Comparison of ENCODE assay signal across 25 mouse cellular contexts in the genomic region with DNA sequence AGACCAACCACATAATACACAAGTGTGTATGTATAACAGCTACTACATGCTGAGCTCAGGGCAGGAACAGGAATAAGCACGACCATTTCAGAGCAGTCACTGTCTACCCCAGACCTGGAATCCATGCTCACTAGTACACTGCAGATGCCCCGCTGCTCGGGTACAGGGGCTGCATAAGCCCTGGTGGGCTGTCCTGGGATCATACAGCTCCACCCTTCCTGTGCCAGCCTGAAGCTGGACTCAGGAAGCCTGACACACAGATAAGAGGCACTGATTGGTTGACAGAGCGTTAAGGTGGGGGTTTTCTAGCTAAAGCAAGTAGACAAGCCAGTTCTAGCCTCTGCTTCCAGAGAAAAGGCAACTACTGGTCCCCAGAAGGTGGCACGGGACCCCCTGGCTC. TPM values are rescaled to one million over a fixed set of nuclear protein-coding genes. Genes with fewer than 3 reads are reported as not detected.
DNase-seq lines count a peak whose midpoint lies in the region; ATAC-seq lines count a peak whose summit lies in the region.
"Had no signal": no experiment of that assay in that cellular context is flagged by ENCODE, and none has a peak within 500 bp of the region (broad histone marks: within the 10 kb centered on the region; RNA-seq: fewer than 3 reads in every experiment).

No protein-coding gene starts in this region.

- H3K9ac ChIP-seq in heart, embryonic 12.5 days: no peak overlapping the region
- H3K9ac ChIP-seq in liver, embryonic 13.5 days: no peak overlapping the region
- H3K9ac ChIP-seq in liver, embryonic 11.5 days (ENCODE audit: low read depth, low read length): no peak overlapping the region; the same call in 1 of the 2 replicates
- H3K9ac ChIP-seq in midbrain, embryonic 11.5 days (ENCODE audit: low read length): no peak overlapping the region
- no peak overlapping the region for H3K9ac ChIP-seq in midbrain, embryonic 16.5 days (ENCODE audit: low read depth, low read length)
- H3K9ac ChIP-seq: hindbrain, embryonic 12.5 days; limb, embryonic 12.5 days; liver, postnatal 0 days; midbrain, embryonic 13.5 days had no signal

- H3K36me3 ChIP-seq in heart, embryonic 12.5 days: peaks cover 36% of the 10 kb centered on the region
- peaks cover 22% of the 10 kb centered on the region for H3K36me3 ChIP-seq in liver, embryonic 13.5 days
- H3K36me3 ChIP-seq in liver, embryonic 11.5 days (ENCODE audit: control insufficient read depth, insufficient read depth, low read length): no peaks in the 10 kb centered on the region
- no peaks in the 10 kb centered on the region for H3K36me3 ChIP-seq in midbrain, embryonic 11.5 days (ENCODE audit: control insufficient read depth, insufficient read depth, low read length)
- H3K36me3 ChIP-seq in midbrain, embryonic 16.5 days (ENCODE audit: control insufficient read depth, insufficient read depth, low read length): peaks cover under 1% of the 10 kb centered on the region; the same call in 1 of the 2 replicates

- H3K4me3 ChIP-seq in heart, embryonic 12.5 days: no peak overlapping the region
- H3K4me3 ChIP-seq in liver, embryonic 13.5 days (replicated peaks): no peak overlapping the region
- no peak overlapping the region for H3K4me3 ChIP-seq in liver, embryonic 11.5 days (ENCODE audit: low read depth, low read length)
- H3K4me3 ChIP-seq in midbrain, embryonic 11.5 days (ENCODE audit: low read depth, low read length): no peak overlapping the region
- no peak overlapping the region for H3K4me3 ChIP-seq in midbrain, embryonic 16.5 days (ENCODE audit: low read depth, low read length)
- H3K4me3 ChIP-seq: erythroblast, embryonic 14.5 days; hindbrain, embryonic 12.5 days; limb, embryonic 12.5 days; midbrain, embryonic 13.5 days had no signal

- no peaks in the 10 kb centered on the region for H3K9me3 ChIP-seq in heart, embryonic 12.5 days (replicated peaks)
- H3K9me3 ChIP-seq in liver, embryonic 13.5 days (replicated peaks): no peaks in the 10 kb centered on the region
- no peaks in the 10 kb centered on the region for H3K9me3 ChIP-seq in liver, embryonic 11.5 days (ENCODE audit: control insufficient read depth, low read length)
- no peaks in the 10 kb centered on the region for H3K9me3 ChIP-seq in midbrain, embryonic 11.5 days (ENCODE audit: control insufficient read depth, low read length)
- no peaks in the 10 kb centered on the region for H3K9me3 ChIP-seq in midbrain, embryonic 16.5 days (replicated peaks; ENCODE audit: control insufficient read depth, low read length, poor library complexity, severe bottlenecking)
- H3K9me3 ChIP-seq: hindbrain, embryonic 12.5 days; limb, embryonic 12.5 days; midbrain, embryonic 13.5 days had no signal

- ATAC-seq in heart, embryonic 12.5 days (ENCODE audit: insufficient number of reproducible peaks, low FRiP score): peak; percentile 38; the same call in 1 of the 2 replicates
- ATAC-seq in liver, embryonic 13.5 days (ENCODE audit: low read depth): 0 out of 2 replicates have a peak, but pooled peaks have one; percentile 21
- ATAC-seq in liver, embryonic 11.5 days (replicated peaks; ENCODE audit: low FRiP score): no peak
- ATAC-seq in midbrain, embryonic 11.5 days (ENCODE audit: low FRiP score): no peak
- no peak for ATAC-seq in midbrain, embryonic 16.5 days
- peak; percentile 45; the same call in 1 of the 2 replicates for ATAC-seq in megakaryocyte-erythroid progenitor cell, adult 5-6 weeks (replicated peaks; ENCODE audit: low FRiP score, low TSS enrichment, poor library complexity, severe bottlenecking)
- ATAC-seq: forebrain, embryonic 16.5 days; hindbrain, postnatal 0 days; intestine, embryonic 16.5 days; liver, postnatal 0 days; midbrain, embryonic 13.5 days had no signal

- no peak overlapping the region for H3K4me2 ChIP-seq in heart, embryonic 12.5 days
- no peak overlapping the region for H3K4me2 ChIP-seq in liver, embryonic 13.5 days
- H3K4me2 ChIP-seq in liver, embryonic 11.5 days: no peak overlapping the region
- H3K4me2 ChIP-seq in midbrain, embryonic 11.5 days: no peak overlapping the region
- no peak overlapping the region for H3K4me2 ChIP-seq in midbrain, embryonic 16.5 days (ENCODE audit: low read length)
- H3K4me2 ChIP-seq: hindbrain, embryonic 12.5 days; limb, embryonic 12.5 days; midbrain, embryonic 13.5 days had no signal

- 41% methylated on average over 5 of the region's 5 CpGs for WGBS in heart, embryonic 12.5 days
- WGBS in liver, embryonic 13.5 days (ENCODE audit: insufficient replicate concordance): 21% methylated on average over 5 of the region's 5 CpGs
- 38% methylated on average over 5 of the region's 5 CpGs for WGBS in liver, embryonic 11.5 days
- 74% methylated on average over 5 of the region's 5 CpGs for WGBS in midbrain, embryonic 11.5 days
- WGBS in midbrain, embryonic 16.5 days: 75% methylated on average over 5 of the region's 5 CpGs

- DNase-seq in heart, adult 18-20 months: no peak
- no peak for DNase-seq in liver, embryonic 13.5 days
- DNase-seq in liver, embryonic 11.5 days (ENCODE audit: low spot score): no peak
- DNase-seq in midbrain, embryonic 11.5 days (ENCODE audit: low spot score, missing footprints): peak; percentile 65
- no peak for DNase-seq in adrenal gland, postnatal 10 days
- DNase-seq: adrenal gland, postnatal 25 days; cerebellum, adult 11-12 months; cerebellum, postnatal 10 days; heart, postnatal 36 days; kidney, postnatal 10 days; liver, postnatal 0 days; right cerebral cortex, adult 18-20 months; spleen, adult 18-20 months; thymus, adult 2 months; thymus, postnatal 36 days had no signal

- H3K4me1 ChIP-seq in heart, embryonic 12.5 days (replicated peaks): peaks cover 6% of the 10 kb centered on the region; the same call in 1 of the 2 replicates
- H3K4me1 ChIP-seq in liver, embryonic 13.5 days (replicated peaks): peaks cover 11% of the 10 kb centered on the region
- H3K4me1 ChIP-seq in liver, embryonic 11.5 days (replicated peaks; ENCODE audit: control insufficient read depth, insufficient read depth, low read length): peaks cover 7% of the 10 kb centered on the region
- no peaks in the 10 kb centered on the region for H3K4me1 ChIP-seq in midbrain, embryonic 11.5 days (ENCODE audit: control insufficient read depth, insufficient read depth, low read length)
- H3K4me1 ChIP-seq in midbrain, embryonic 16.5 days (ENCODE audit: control insufficient read depth, insufficient read depth, low read length): no peaks in the 10 kb centered on the region
- H3K4me1 ChIP-seq: hindbrain, embryonic 12.5 days; limb, embryonic 12.5 days; midbrain, embryonic 13.5 days had no signal

- no peaks in the 10 kb centered on the region for H3K27me3 ChIP-seq in heart, embryonic 12.5 days (replicated peaks)
- no peaks in the 10 kb centered on the region for H3K27me3 ChIP-seq in liver, embryonic 13.5 days
- H3K27me3 ChIP-seq in liver, embryonic 11.5 days (replicated peaks; ENCODE audit: control insufficient read depth, insufficient read depth, low read length): no peaks in the 10 kb centered on the region
- H3K27me3 ChIP-seq in midbrain, embryonic 11.5 days (ENCODE audit: control insufficient read depth, insufficient read depth, low read length): no peaks in the 10 kb centered on the region
- no peaks in the 10 kb centered on the region for H3K27me3 ChIP-seq in midbrain, embryonic 16.5 days (ENCODE audit: control insufficient read depth, insufficient read depth, low read depth, low read length)
- H3K27me3 ChIP-seq: hindbrain, embryonic 12.5 days; limb, embryonic 12.5 days; midbrain, embryonic 13.5 days had no signal

- no peak overlapping the region for H3K27ac ChIP-seq in heart, embryonic 12.5 days (ENCODE audit: poor library complexity, severe bottlenecking)
- no peak overlapping the region for H3K27ac ChIP-seq in liver, embryonic 13.5 days
- no peak overlapping the region for H3K27ac ChIP-seq in liver, embryonic 11.5 days (ENCODE audit: low read depth, low read length)
- H3K27ac ChIP-seq in midbrain, embryonic 11.5 days (ENCODE audit: low read depth, low read length): no peak overlapping the region
- H3K27ac ChIP-seq in midbrain, embryonic 16.5 days (ENCODE audit: low read length): no peak overlapping the region
- H3K27ac ChIP-seq: hindbrain, embryonic 12.5 days; hindbrain, postnatal 0 days; limb, embryonic 12.5 days; midbrain, embryonic 13.5 days had no signal

RNA-seq across cellular contexts. Expression of a gene that starts 11.4 kb away (rescaled TPM):
- polyA plus RNA-seq in heart, embryonic 12.5 days (2016; fragmentation: Nextera tagmentation; extraction: Ambion mirVana): 378 and 396 TPM in 2 replicates
- total RNA-seq in heart, adult 18-20 months (2021): 100 to 1,000 TPM; 431 to 565 TPM
- polyA plus RNA-seq in liver, embryonic 13.5 days (2015; fragmentation: Nextera tagmentation; extraction: Ambion mirVana): 417 and 442 TPM in 2 replicates
- 694 and 768 TPM in 2 replicates for polyA plus RNA-seq in liver, embryonic 11.5 days (2014; fragmentation: Nextera tagmentation; extraction: Ambion mirVana)
- 430 and 474 TPM in 2 replicates for polyA plus RNA-seq in midbrain, embryonic 11.5 days (2014; fragmentation: Nextera tagmentation; extraction: Ambion mirVana)
- 261 and 295 TPM in 2 replicates for polyA plus RNA-seq in midbrain, embryonic 16.5 days (2015; fragmentation: Nextera tagmentation; extraction: Ambion mirVana)
- total RNA-seq in megakaryocyte-erythroid progenitor cell, adult 5-6 weeks (2014; fragmentation: Nextera tagmentation): 2,763 and 2,797 TPM in 2 replicates
- total RNA-seq in megakaryocyte-erythroid progenitor cell, adult 5-6 weeks (2017): 770 and 846 TPM in 2 replicates
- 100 to 1,000 TPM; 867 to 928 TPM for total RNA-seq in adrenal gland, postnatal 10 days (2021)

Comparison
In these comparisons a context has a peak if more than half of its experiments do, and no peak if none do; other contexts are left out.
1. ATAC-seq: peak in heart, embryonic 12.5 days (single experiment), liver, embryonic 13.5 days (single experiment) and megakaryocyte-erythroid progenitor cell, adult 5-6 weeks (single experiment); none in liver, embryonic 11.5 days (single experiment), midbrain, embryonic 11.5 days (single experiment) and midbrain, embryonic 16.5 days (single experiment).